Mouse (Mus musculus): Measurements from ENCODE around the gene Tut4.

GRCm38 (mm10) chr4:108435646-108436045 lies 23.6 kb upstream of the Tut4 start:
- TF ChIP-seq CTCF (IDR thresholded peaks at IDR 0.05; ENCODE audit: control insufficient read depth, insufficient read depth, insufficient read length) = no peak
- no peak for TF ChIP-seq MYOG (IDR thresholded peaks at IDR 0.05; ENCODE audit: control insufficient read depth, extremely low read depth, insufficient read length)
- no peak for TF ChIP-seq MAX (IDR thresholded peaks at IDR 0.05)
- TF ChIP-seq FOSL1 (IDR thresholded peaks at IDR 0.05; ENCODE audit: insufficient read depth, low read length, poor library complexity, severe bottlenecking) = no peak
